Comparison of ENCODE assay signal across 9 mouse cellular contexts in genomic region chr5:133991556-133991955, GRCm38 (mm10).
DNase-seq lines count a peak whose midpoint lies in the region; ATAC-seq lines count a peak whose summit lies in the region.
"Had no signal": no experiment of that assay in that cellular context is flagged by ENCODE, and none has a peak within 500 bp of the region (broad histone marks: within the 10 kb centered on the region; RNA-seq: fewer than 3 reads in every experiment).

No protein-coding gene starts in this region.

- DNase-seq in left cerebral cortex, postnatal 10 days (ENCODE audit: extremely low spot score in 1 of 2, low spot score in 2 of 2): peak; percentile 11 to 27
- DNase-seq in left cerebral cortex, adult 8-10 months (ENCODE audit: low spot score in 2 of 2): no peak
- peak; percentile 45 for DNase-seq in brain, adult 2 months (ENCODE audit: low read depth, low spot score)
- DNase-seq in layer of hippocampus, postnatal 10 days (ENCODE audit: low spot score in 2 of 2): peak; percentile 68 to 71
- DNase-seq in cerebellum, adult 8-10 months: no peak

- H3K9me3 ChIP-seq in forebrain, embryonic 13.5 days (replicated peaks): no peaks in the 10 kb centered on the region
- H3K9me3 ChIP-seq in neural tube, embryonic 15.5 days (replicated peaks): no peaks in the 10 kb centered on the region
- H3K9me3 ChIP-seq: limb, embryonic 12.5 days had no signal

- H3K4me1 ChIP-seq in forebrain, embryonic 13.5 days: peaks cover 13% of the 10 kb centered on the region
- peaks cover 6% of the 10 kb centered on the region; the same call in 1 of the 2 replicates for H3K4me1 ChIP-seq in neural tube, embryonic 15.5 days

- intact Hi-C loops in left cerebral cortex, postnatal 10 days (cut with DNase I): no loop called here

- WGBS in forebrain, embryonic 13.5 days: 3% methylated on average over 3 of the region's 3 CpGs
- WGBS in neural tube, embryonic 15.5 days: 22% methylated on average over 3 of the region's 3 CpGs

- peak overlapping the region; percentile 76 for H3K27ac ChIP-seq in forebrain, embryonic 13.5 days
- H3K27ac ChIP-seq in neural tube, embryonic 15.5 days (replicated peaks): no peak overlapping the region
- H3K27ac ChIP-seq: limb, embryonic 12.5 days had no signal

- ATAC-seq in forebrain, embryonic 13.5 days: peak; percentile 83
- ATAC-seq in neural tube, embryonic 15.5 days (ENCODE audit: low FRiP score): no peak

- H3K36me3 ChIP-seq in forebrain, embryonic 13.5 days (ENCODE audit: poor library complexity, severe bottlenecking): no peaks in the 10 kb centered on the region
- H3K36me3 ChIP-seq in neural tube, embryonic 15.5 days: no peaks in the 10 kb centered on the region
- H3K36me3 ChIP-seq: limb, embryonic 12.5 days had no signal

- peaks cover 3% of the 10 kb centered on the region; the same call in 1 of the 2 replicates for H3K27me3 ChIP-seq in forebrain, embryonic 13.5 days
- H3K27me3 ChIP-seq in neural tube, embryonic 15.5 days (replicated peaks): no peaks in the 10 kb centered on the region
- H3K27me3 ChIP-seq: limb, embryonic 12.5 days had no signal

- H3K4me3 ChIP-seq in forebrain, embryonic 13.5 days: no peak overlapping the region
- no peak overlapping the region for H3K4me3 ChIP-seq in neural tube, embryonic 15.5 days (replicated peaks)
- H3K4me3 ChIP-seq: limb, embryonic 12.5 days; myocyte had no signal

- no peak overlapping the region for H3K9ac ChIP-seq in forebrain, embryonic 13.5 days
- H3K9ac ChIP-seq in neural tube, embryonic 15.5 days (replicated peaks): no peak overlapping the region
- H3K9ac ChIP-seq: limb, embryonic 12.5 days had no signal

- H3K4me2 ChIP-seq in forebrain, embryonic 13.5 days: peak overlapping the region; percentile 10; the same call in 1 of the 2 replicates
- no peak overlapping the region for H3K4me2 ChIP-seq in neural tube, embryonic 15.5 days
- H3K4me2 ChIP-seq: limb, embryonic 12.5 days had no signal

Comparison
In these comparisons a context has a peak if more than half of its experiments do, and no peak if none do; other contexts are left out.
1. DNase-seq: peak in left cerebral cortex, postnatal 10 days (2 of 2), brain, adult 2 months (single experiment) and layer of hippocampus, postnatal 10 days (2 of 2); none in left cerebral cortex, adult 8-10 months (0 of 2) and cerebellum, adult 8-10 months (single experiment).